Mouse (Mus musculus) embryonic facial prominence, embryonic 13.5 days (tissue): Measurements from ENCODE around the gene Ganc. TPM values are rescaled to one million over a fixed set of nuclear protein-coding genes. Genes with fewer than 3 reads are reported as not detected.

Experiments
- ATAC-seq: fragments of 200-750 bp; cut with Nextera tagmentation; 2 replicates; pipeline ENCODE4 v1.8.0; 2017; ENCODE audit warnings: low read depth; ENCODE audit not compliant: insufficient number of reproducible peaks, insufficient read depth, low FRiP score, low TSS enrichment
- H3K27ac ChIP-seq: fragments of 300-500 bp; sonication (generic); 2 replicates; pipeline ENCODE4 v1.5.1; 2015; ENCODE audit warnings: moderate library complexity, mild to moderate bottlenecking, inconsistent platforms
- H3K27me3 ChIP-seq: fragments of 300-500 bp; sonication (generic); 2 replicates; pipeline ENCODE4 v1.6.1; 2015; ENCODE audit warnings: mild to moderate bottlenecking, inconsistent platforms
- H3K36me3 ChIP-seq: fragments of 300-500 bp; sonication (generic); 2 replicates; pipeline ENCODE4 v1.6.1; 2015; ENCODE audit warnings: mild to moderate bottlenecking, inconsistent platforms
- H3K4me1 ChIP-seq: fragments of 300-500 bp; sonication (generic); 2 replicates; pipeline ENCODE4 v1.6.1; 2015; ENCODE audit warnings: inconsistent platforms
- H3K4me2 ChIP-seq: fragments of 300-500 bp; sonication (generic); 2 replicates; pipeline ENCODE4 v1.6.1; 2015; ENCODE audit warnings: moderate library complexity, mild to moderate bottlenecking, inconsistent platforms
- H3K4me3 ChIP-seq: fragments of 300-500 bp; sonication (generic); 2 replicates; pipeline ENCODE4 v1.5.1; 2015; ENCODE audit warnings: mild to moderate bottlenecking, inconsistent platforms
- H3K9ac ChIP-seq: fragments of 300-500 bp; sonication (generic); 2 replicates; pipeline ENCODE4 v1.6.1; 2015; ENCODE audit warnings: mild to moderate bottlenecking, inconsistent platforms
- H3K9me3 ChIP-seq: fragments of 300-500 bp; sonication (generic); 2 replicates; pipeline ENCODE4 v1.6.1; 2016; ENCODE audit warnings: inconsistent platforms
- WGBS: fragments of 180-500 bp; shearing (Covaris S2); methylation state at CpG from one replicate; pipeline ENCODE4 v1.1.7; 2015; ENCODE audit warnings: mixed read lengths; 5-methylcytosine and 5-hydroxymethylcytosine counted together
- polyA plus RNA-seq: library from polyadenylated mRNA; unstranded; fragments of >200 nt; fragmentation: Nextera tagmentation; extraction: Ambion mirVana; gene quantifications from 2 replicates; pipeline ENCODE4 v1.2.1, GENCODE M21; 2015

Gene Ganc
- polyA plus RNA-seq, 1 experiment from 2014 or later, result 8.6 TPM

DNA sequence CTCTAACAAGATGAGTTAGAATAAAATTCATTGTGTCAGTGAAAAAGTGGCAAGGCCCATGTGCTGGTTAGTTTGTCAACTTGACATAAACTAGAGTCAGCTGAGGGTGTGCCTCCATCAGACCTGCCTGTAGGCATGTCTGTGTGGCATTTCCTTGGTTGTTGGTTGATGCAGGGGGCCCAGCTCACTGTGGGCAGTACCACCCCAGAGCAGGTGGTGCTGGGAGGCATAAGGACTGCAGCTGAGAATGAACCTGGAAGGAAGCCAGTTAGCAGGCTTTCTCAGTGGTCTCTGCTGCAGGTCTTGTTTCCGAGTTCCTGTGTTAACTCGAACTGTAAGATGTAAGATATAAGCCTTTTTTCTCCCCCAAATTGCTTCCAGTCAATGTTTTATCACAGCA lies 51.3 kb downstream of the Ganc start:
- Histone ChIP-seq H3K4me2 (no peak overlapping the region), H3K36me3 (peaks cover 3% of the 10 kb centered on the region; the same call in 1 of the 2 replicates), H3K9ac (no peak overlapping the region), H3K4me1 (no peaks in the 10 kb centered on the region; the same call in 1 of the 2 replicates), H3K27me3 (no peaks in the 10 kb centered on the region), H3K9me3 (no peaks in the 10 kb centered on the region), H3K4me3 (no peak overlapping the region), H3K27ac (no peak overlapping the region)
- no peak for ATAC-seq
- WGBS, result 58% methylated on average over 2 of the region's 2 CpGs

DNA sequence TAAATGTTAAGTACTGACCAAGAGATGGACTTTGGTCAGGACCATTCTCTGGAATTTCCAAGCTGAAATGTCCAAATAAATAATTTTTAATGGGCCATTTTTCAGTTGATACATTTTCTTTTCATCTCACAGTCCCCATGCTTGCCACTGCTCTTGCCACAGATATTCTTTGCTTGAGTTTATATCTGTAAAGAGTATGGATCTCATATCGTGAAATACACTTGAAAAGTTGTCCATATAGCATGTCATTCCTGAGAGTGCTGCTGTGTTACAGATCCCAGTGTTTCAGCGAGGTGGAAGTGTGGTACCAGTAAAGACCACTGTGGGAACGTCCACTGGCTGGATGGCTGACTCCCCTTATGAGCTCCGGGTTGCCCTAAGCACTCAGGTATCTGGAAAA lies 52.0 kb downstream of the Ganc start, which contains the start of gene Capn3:
Gene Capn3, plus strand, starts transcription at position 301 of the 400 bp plus-strand sequence.
- WGBS, result 71% methylated on average over 4 of the region's 4 CpGs
- no peak within 1 kb of the TSS for H3K27ac ChIP-seq
- no peak within 1 kb of the TSS for H3K9ac ChIP-seq
- no peaks in the 10 kb centered on the region; the same call in 1 of the 2 replicates for H3K4me1 ChIP-seq
- H3K4me2 ChIP-seq, result no peak within 1 kb of the TSS
- no peaks in the 10 kb centered on the region for H3K9me3 ChIP-seq
- no peak for ATAC-seq
- H3K27me3 ChIP-seq, result no peaks in the 10 kb centered on the region
- H3K4me3 ChIP-seq, result no peak within 1 kb of the TSS
- peaks cover 3% of the 10 kb centered on the region; the same call in 1 of the 2 replicates for H3K36me3 ChIP-seq

DNA sequence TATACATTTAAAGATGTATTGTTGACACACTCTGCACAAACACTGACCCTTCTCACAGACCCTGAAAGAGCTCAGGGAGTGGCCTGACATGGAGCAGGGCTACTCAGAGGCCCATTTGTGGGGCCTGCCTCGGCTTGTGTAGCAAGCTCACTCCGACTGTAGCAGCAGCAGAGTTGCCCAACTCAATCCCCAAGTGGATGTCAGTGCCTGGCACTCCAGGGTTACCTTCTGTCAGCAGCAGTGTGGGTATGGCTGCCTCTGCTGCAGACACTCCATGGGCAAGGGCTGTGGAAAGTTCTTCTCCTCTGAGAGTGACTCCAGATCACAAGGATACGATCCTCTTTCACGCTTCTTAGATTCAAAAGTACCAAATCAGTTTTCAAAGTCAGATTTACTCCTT lies 56.5 kb downstream of the Ganc start:
- H3K36me3 ChIP-seq, result no peaks in the 10 kb centered on the region
- no peak overlapping the region for H3K4me2 ChIP-seq
- H3K4me1 ChIP-seq, result no peaks in the 10 kb centered on the region
- H3K9me3 ChIP-seq, result no peaks in the 10 kb centered on the region
- no peak overlapping the region for H3K27ac ChIP-seq
- no peaks in the 10 kb centered on the region for H3K27me3 ChIP-seq
- H3K9ac ChIP-seq, result no peak overlapping the region
- ATAC-seq, result no peak
- WGBS, result 73% methylated on average over 4 of the region's 4 CpGs
- H3K4me3 ChIP-seq, result no peak overlapping the region

DNA sequence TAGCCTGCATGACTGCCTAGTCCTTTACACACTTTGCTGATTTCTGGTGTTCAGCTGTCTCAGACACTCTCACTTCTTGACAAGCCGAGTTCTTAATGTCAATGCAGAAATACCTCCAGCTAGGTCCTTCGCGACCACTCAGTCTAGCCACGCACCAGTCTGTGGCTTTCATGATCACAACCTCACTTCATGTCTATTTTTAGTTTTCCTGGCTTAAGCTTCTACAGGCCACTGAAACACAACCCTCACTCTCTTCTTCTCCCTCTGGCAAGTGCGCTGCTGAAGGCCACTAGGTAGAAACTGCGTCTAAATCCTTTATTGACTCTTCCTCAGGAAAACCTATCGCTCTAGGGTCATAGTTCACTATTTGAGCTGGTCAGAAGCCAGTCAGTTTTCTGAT lies 59.6 kb downstream of the Ganc start:
- no peak overlapping the region for H3K27ac ChIP-seq
- H3K36me3 ChIP-seq, result no peaks in the 10 kb centered on the region
- H3K9ac ChIP-seq, result no peak overlapping the region
- ATAC-seq, result no peak
- H3K27me3 ChIP-seq, result no peaks in the 10 kb centered on the region
- no peak overlapping the region for H3K4me3 ChIP-seq
- no peaks in the 10 kb centered on the region for H3K9me3 ChIP-seq
- H3K4me2 ChIP-seq, result no peak overlapping the region
- 0 out of 2 replicates have a peak, but pooled peaks cover 3% of the 10 kb centered on the region for H3K4me1 ChIP-seq
- WGBS, result 84% methylated on average over 7 of the region's 7 CpGs

DNA sequence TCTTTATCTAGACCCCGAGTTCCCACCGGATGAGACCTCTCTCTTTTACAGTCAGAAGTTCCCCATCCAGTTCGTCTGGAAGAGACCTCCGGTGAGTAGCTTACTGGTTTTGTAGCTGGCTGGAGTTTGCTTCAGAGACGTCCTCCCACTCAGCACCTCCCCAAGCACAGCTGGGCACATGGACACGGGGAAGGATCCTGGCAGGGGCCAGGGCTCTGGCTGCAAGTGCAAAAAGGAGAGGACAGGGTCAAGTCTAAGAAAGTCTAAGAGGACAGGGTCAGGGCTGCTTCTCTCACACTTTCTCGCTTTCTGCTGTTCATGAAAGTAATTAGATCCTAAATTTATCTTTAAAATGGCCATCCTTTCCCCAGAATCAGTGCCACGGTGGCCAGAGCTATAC lies 60.4 kb downstream of the Ganc start:
- no peak for ATAC-seq
- no peaks in the 10 kb centered on the region for H3K36me3 ChIP-seq
- H3K4me1 ChIP-seq, result 0 out of 2 replicates have a peak, but pooled peaks cover 3% of the 10 kb centered on the region
- 76% methylated on average over 8 of the region's 8 CpGs for WGBS
- H3K4me2 ChIP-seq, result no peak overlapping the region
- H3K27ac ChIP-seq, result no peak overlapping the region
- H3K9me3 ChIP-seq, result no peaks in the 10 kb centered on the region
- H3K27me3 ChIP-seq, result no peaks in the 10 kb centered on the region
- no peak overlapping the region for H3K9ac ChIP-seq
- no peak overlapping the region for H3K4me3 ChIP-seq

DNA sequence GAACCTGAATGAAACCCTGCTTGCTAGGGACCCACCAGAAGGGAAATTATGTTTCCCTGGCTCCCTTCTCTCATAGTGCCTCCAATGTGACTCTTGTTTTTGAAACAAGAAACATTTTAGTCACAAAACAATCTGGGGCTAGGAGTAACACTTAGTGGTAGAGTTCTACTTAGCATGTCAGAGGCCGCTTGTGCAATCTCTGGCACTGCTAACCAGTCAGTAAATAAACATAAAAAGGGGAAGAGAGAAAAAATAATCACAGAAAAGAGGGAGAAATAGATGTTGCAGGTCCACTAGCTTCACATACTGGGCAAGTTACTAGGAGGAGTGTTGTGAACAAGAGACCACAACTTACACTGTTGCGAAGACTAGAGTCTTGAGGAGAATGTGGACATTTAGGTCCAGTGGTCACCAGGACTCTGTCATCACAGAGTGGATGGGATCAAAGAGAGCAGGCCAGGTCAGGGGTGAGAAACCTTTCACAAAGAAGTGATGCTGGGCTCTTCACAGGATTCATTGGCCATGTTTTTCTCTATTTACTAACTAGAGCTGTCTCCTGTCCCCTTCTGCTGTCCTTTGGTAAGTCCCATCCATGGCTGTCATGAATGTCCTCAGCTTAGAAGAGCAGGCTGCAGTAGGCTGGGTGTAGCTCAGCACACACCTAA lies 61.2 kb downstream of the Ganc start:
- ATAC-seq, result no peak
- Histone ChIP-seq H3K27ac (no peak overlapping the region), H3K27me3 (no peaks in the 10 kb centered on the region), H3K4me2 (no peak overlapping the region), H3K9me3 (no peaks in the 10 kb centered on the region), H3K4me1 (0 out of 2 replicates have a peak, but pooled peaks cover 3% of the 10 kb centered on the region), H3K9ac (no peak overlapping the region), H3K36me3 (no peaks in the 10 kb centered on the region), H3K4me3 (no peak overlapping the region)
- 94% methylated on average over 2 of the region's 2 CpGs for WGBS

DNA sequence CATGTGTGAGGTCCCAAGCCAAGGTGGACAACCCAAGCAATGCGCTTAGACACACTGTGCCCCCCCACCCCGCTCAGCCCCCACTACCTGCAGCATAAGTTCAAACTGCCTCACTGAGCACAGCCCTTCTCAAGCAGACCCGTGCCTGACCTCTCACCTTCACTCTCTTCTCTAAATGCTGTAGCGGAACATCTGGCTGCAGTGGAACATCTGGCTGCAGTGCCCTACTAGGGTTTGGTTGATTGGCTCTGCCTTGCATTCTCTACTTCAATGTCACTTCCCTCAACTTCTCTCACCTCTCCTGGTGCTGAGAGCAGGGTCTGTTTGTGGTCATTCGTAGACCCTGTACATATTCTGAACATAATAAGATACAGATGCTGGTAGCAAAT lies 61.7 kb downstream of the Ganc start:
- no peak overlapping the region for H3K27ac ChIP-seq
- no peak for ATAC-seq
- H3K27me3 ChIP-seq, result no peaks in the 10 kb centered on the region
- no peaks in the 10 kb centered on the region for H3K9me3 ChIP-seq
- WGBS, result 67% methylated on average over 5 of the region's 5 CpGs
- H3K9ac ChIP-seq, result no peak overlapping the region
- no peaks in the 10 kb centered on the region for H3K36me3 ChIP-seq
- H3K4me1 ChIP-seq, result 0 out of 2 replicates have a peak, but pooled peaks cover 3% of the 10 kb centered on the region
- H3K4me3 ChIP-seq, result no peak overlapping the region
- no peak overlapping the region for H3K4me2 ChIP-seq

DNA sequence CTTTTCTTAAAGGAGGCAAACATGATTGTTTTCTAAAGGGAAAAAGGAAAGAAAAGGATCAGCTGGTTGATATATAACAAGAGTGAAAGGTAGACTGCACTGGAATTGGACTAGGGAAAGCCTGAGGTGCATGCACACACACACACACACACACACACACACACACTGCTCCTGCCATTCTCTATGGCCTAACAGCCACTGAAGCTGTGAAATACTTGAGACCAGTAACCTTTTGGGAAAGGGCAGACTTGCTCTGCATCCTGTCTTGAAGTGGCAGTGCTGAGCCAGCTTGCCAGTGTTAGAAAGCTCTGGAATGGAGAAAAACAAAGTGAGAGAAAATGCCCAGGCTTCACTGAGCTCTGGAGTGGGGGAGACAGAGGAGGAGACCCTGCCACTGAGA lies 64.3 kb downstream of the Ganc start:
- Histone ChIP-seq H3K9me3 (no peaks in the 10 kb centered on the region), H3K27me3 (no peaks in the 10 kb centered on the region), H3K4me1 (0 out of 2 replicates have a peak, but pooled peaks cover 3% of the 10 kb centered on the region), H3K4me2 (no peak overlapping the region), H3K4me3 (no peak overlapping the region), H3K9ac (no peak overlapping the region), H3K27ac (no peak overlapping the region), H3K36me3 (no peaks in the 10 kb centered on the region)
- no peak for ATAC-seq

DNA sequence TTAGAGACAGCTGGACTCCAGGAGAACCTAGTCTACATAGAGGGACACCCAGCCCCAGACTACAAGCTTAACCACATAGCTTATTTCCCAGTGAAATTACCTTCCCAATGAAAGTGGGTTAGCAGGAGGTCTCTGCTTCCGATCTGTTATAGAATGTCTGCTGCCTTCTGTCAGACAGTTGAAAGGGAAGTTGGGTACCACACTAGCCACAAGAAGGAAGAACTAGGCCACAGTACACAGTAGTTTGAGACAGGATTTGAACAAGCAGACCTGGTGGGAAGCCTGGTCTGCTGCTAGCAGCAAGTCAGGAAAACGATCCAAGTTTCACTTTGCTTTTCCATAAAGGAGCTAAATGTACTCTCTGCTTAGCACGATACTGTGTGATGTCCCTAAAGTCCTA lies 65.5 kb downstream of the Ganc start:
- Histone ChIP-seq H3K27ac (no peak overlapping the region), H3K4me1 (0 out of 2 replicates have a peak, but pooled peaks cover 3% of the 10 kb centered on the region), H3K4me3 (no peak overlapping the region), H3K36me3 (no peaks in the 10 kb centered on the region), H3K27me3 (no peaks in the 10 kb centered on the region), H3K9ac (no peak overlapping the region), H3K4me2 (no peak overlapping the region), H3K9me3 (no peaks in the 10 kb centered on the region)
- 89% methylated on average over 3 of the region's 3 CpGs for WGBS
- ATAC-seq, result no peak

DNA sequence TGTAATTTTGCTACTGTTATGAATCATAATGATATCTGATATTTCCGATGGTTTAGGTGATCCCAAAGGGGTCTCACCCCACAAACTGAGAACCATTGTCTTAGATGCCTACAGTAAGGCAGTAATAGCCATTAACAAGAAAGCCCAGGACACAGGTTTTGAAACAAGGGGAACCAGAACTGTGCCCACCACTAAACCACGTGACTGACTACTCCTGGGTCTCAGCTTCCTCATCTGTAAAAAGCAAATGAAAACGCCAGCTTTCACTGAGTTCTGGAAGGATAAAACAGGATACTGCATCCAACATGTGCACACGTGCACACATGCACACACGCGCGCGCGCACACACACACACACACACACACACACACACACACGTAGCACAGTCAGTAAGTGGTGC lies 66.0 kb downstream of the Ganc start:
- Histone ChIP-seq H3K36me3 (no peaks in the 10 kb centered on the region), H3K4me1 (0 out of 2 replicates have a peak, but pooled peaks cover 3% of the 10 kb centered on the region), H3K4me3 (no peak overlapping the region), H3K9ac (no peak overlapping the region), H3K27me3 (no peaks in the 10 kb centered on the region), H3K27ac (no peak overlapping the region), H3K4me2 (no peak overlapping the region), H3K9me3 (no peaks in the 10 kb centered on the region)
- ATAC-seq, result no peak
- 86% methylated on average over 10 of the region's 10 CpGs for WGBS

DNA sequence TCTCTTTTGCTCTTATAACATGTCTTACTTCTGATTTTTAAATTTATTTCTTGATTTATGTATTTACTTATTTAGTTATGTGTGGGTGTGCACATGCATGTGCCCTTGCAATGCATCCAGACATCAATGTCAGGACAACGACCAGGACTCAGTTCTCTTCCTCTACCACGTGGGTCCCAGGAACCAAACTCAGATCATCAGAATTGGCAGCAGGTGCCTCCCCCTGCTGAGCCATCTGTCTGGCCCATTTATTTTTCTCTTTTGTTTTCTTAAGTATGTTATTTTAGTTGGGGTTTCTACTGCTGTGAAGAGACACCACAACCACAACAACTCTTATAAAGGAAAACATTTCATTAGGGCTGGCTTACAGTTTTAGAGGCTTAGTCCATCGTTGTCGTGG lies 67.2 kb downstream of the Ganc start:
- no peak for ATAC-seq
- no peak overlapping the region for H3K4me3 ChIP-seq
- WGBS, result 80% methylated on average over 4 of the region's 4 CpGs
- H3K4me2 ChIP-seq, result no peak overlapping the region
- H3K36me3 ChIP-seq, result no peaks in the 10 kb centered on the region
- no peak overlapping the region for H3K27ac ChIP-seq
- H3K27me3 ChIP-seq, result no peaks in the 10 kb centered on the region
- H3K4me1 ChIP-seq, result no peaks in the 10 kb centered on the region
- H3K9ac ChIP-seq, result no peak overlapping the region
- H3K9me3 ChIP-seq, result no peaks in the 10 kb centered on the region

DNA sequence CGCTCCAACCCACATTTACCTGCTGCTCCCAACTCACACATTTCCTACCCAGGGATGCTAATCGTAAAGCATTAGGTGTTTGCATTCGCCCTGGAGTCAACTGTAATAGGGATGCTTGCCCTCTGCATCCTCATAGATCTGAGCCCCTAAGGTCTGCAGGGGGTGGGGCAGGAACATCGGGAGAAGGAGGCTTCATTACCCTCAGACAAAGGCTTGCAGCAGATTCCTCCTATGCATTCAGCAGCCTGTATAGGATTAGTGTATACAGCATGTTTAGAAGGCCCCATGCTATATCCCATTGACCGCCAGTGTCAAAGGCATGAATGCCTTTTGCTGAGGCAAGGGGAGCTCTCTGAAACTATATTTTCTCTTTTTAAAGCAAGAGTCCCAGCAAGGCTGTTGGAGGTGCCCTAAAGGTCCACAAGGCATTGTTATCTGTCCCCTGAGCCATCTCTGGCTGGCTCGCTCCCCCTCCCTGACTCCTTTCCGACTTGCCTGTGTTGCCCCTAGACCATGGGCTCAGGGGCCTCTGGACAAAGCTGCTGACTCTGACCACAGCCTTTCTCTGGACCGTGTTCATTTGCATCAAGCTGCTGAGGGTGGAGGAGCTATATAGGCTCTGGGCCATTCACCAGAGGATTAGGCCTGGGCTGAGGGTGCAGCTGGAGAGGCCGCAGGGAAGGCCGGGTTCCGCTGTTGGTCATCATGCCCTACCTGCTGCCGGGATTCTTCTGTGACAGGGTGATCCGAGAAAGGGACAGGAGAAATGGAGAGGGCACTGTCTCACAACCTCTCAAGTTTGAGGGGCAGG lies 72.8 kb downstream of the Ganc start:
- Histone ChIP-seq H3K27me3 (0 out of 2 replicates have a peak, but pooled peaks cover 3% of the 10 kb centered on the region), H3K4me3 (no peak overlapping the region), H3K9me3 (no peaks in the 10 kb centered on the region), H3K36me3 (no peaks in the 10 kb centered on the region), H3K4me1 (no peaks in the 10 kb centered on the region), H3K4me2 (no peak overlapping the region), H3K9ac (no peak overlapping the region), H3K27ac (no peak overlapping the region)
- WGBS, result 72% methylated on average over 13 of the region's 13 CpGs
- no peak for ATAC-seq
